Mouse (Mus musculus): ENCODE results near the gene Rac2. TPM values are rescaled to one million over a fixed set of nuclear protein-coding genes. Genes with fewer than 3 reads are reported as not detected.

The Rac2 gene
- total RNA-seq, 1 experiment from 2014 or later, result 125 TPM

- ATAC-seq (replicated peaks; ENCODE audit: insufficient number of reproducible peaks, low FRiP score, low TSS enrichment, poor library complexity, severe bottlenecking), result peak; percentile 50
Observed at GRCm38 (mm10) chr15:78591680-78592451, 19.3 kb upstream of the Rac2 start.

GRCm38 (mm10) chr15:78590785-78591184 is 18.2 kb upstream of the Rac2 start:
- ATAC-seq (replicated peaks; ENCODE audit: insufficient number of reproducible peaks, low FRiP score, low TSS enrichment, poor library complexity, severe bottlenecking), result no peak

GRCm38 (mm10) chr15:78589936-78590335 is 17.4 kb upstream of the Rac2 start:
- ATAC-seq (replicated peaks; ENCODE audit: insufficient number of reproducible peaks, low FRiP score, low TSS enrichment, poor library complexity, severe bottlenecking), result no peak

- ATAC-seq (replicated peaks; ENCODE audit: insufficient number of reproducible peaks, low FRiP score, low TSS enrichment, poor library complexity, severe bottlenecking), result peak; percentile 86
Observed at GRCm38 (mm10) chr15:78588900-78589299, 16.3 kb upstream of the Rac2 start.

GRCm38 (mm10) chr15:78588049-78588448 is 15.5 kb upstream of the Rac2 start:
- ATAC-seq (replicated peaks; ENCODE audit: insufficient number of reproducible peaks, low FRiP score, low TSS enrichment, poor library complexity, severe bottlenecking), result no peak

GRCm38 (mm10) chr15:78587050-78587994 is 14.7 kb upstream of the Rac2 start:
- ATAC-seq (replicated peaks; ENCODE audit: insufficient number of reproducible peaks, low FRiP score, low TSS enrichment, poor library complexity, severe bottlenecking), result peak; percentile 41; the same call in 1 of the 2 replicates

- no peak for ATAC-seq (replicated peaks; ENCODE audit: insufficient number of reproducible peaks, low FRiP score, low TSS enrichment, poor library complexity, severe bottlenecking)
Observed at GRCm38 (mm10) chr15:78585404-78585803, 12.8 kb upstream of the Rac2 start.

GRCm38 (mm10) chr15:78583352-78583751 is 10.8 kb upstream of the Rac2 start:
- no peak for ATAC-seq (replicated peaks; ENCODE audit: insufficient number of reproducible peaks, low FRiP score, low TSS enrichment, poor library complexity, severe bottlenecking)

GRCm38 (mm10) chr15:78576284-78576810 is 3.8 kb upstream of the Rac2 start:
- no peak for ATAC-seq (replicated peaks; ENCODE audit: insufficient number of reproducible peaks, low FRiP score, low TSS enrichment, poor library complexity, severe bottlenecking)

GRCm38 (mm10) chr15:78572270-78572600 is 348 bp downstream of the Rac2 start:
- ATAC-seq (replicated peaks; ENCODE audit: insufficient number of reproducible peaks, low FRiP score, low TSS enrichment, poor library complexity, severe bottlenecking), result no peak

- peak; percentile 72 for ATAC-seq (replicated peaks; ENCODE audit: insufficient number of reproducible peaks, low FRiP score, low TSS enrichment, poor library complexity, severe bottlenecking)
Observed at GRCm38 (mm10) chr15:78571554-78572269, 871 bp downstream of the Rac2 start.

- ATAC-seq (replicated peaks; ENCODE audit: insufficient number of reproducible peaks, low FRiP score, low TSS enrichment, poor library complexity, severe bottlenecking), result no peak
Observed at GRCm38 (mm10) chr15:78570170-78570569, 2.4 kb downstream of the Rac2 start.

GRCm38 (mm10) chr15:78567608-78568120 is 4.9 kb downstream of the Rac2 start:
- ATAC-seq (replicated peaks; ENCODE audit: insufficient number of reproducible peaks, low FRiP score, low TSS enrichment, poor library complexity, severe bottlenecking), result no peak

GRCm38 (mm10) chr15:78564764-78565435 is 7.7 kb downstream of the Rac2 start:
- ATAC-seq (replicated peaks; ENCODE audit: insufficient number of reproducible peaks, low FRiP score, low TSS enrichment, poor library complexity, severe bottlenecking), result no peak

GRCm38 (mm10) chr15:78563937-78564336 is 8.6 kb downstream of the Rac2 start:
- ATAC-seq (replicated peaks; ENCODE audit: insufficient number of reproducible peaks, low FRiP score, low TSS enrichment, poor library complexity, severe bottlenecking), result peak; percentile 83

- no peak for ATAC-seq (replicated peaks; ENCODE audit: insufficient number of reproducible peaks, low FRiP score, low TSS enrichment, poor library complexity, severe bottlenecking)
Observed at GRCm38 (mm10) chr15:78563344-78563743, 9.2 kb downstream of the Rac2 start.

GRCm38 (mm10) chr15:78559141-78559979 is 13.2 kb downstream of the Rac2 start:
- no peak for ATAC-seq (replicated peaks; ENCODE audit: insufficient number of reproducible peaks, low FRiP score, low TSS enrichment, poor library complexity, severe bottlenecking)

Data from monocyte, adult 5-6 weeks (primary cell).